Mouse (Mus musculus) liver, embryonic 12.5 days (tissue): ENCODE measurements around the gene Chmp3. TPM values are rescaled to one million over a fixed set of nuclear protein-coding genes. Genes with fewer than 3 reads are reported as not detected.
A peak's percentile ranks its signal among the peaks of the same experiment; 100 is the strongest.

Source experiments
- ATAC-seq: fragments of 200-750 bp; cut with Nextera tagmentation; 2 replicates; pipeline ENCODE4 v1.8.0; 2017; ENCODE audit warnings: moderate number of reproducible peaks, mild to moderate bottlenecking, moderate library complexity
- H3K27ac ChIP-seq: fragments of 300-500 bp; sonication (generic); 2 replicates; pipeline ENCODE4 v1.5.1; 2016; ENCODE audit warnings: mild to moderate bottlenecking
- H3K27me3 ChIP-seq: fragments of 300-500 bp; sonication (generic); replicated peaks from 2 replicates; pipeline ENCODE4 v1.6.1; 2016; ENCODE audit warnings: mild to moderate bottlenecking, moderate library complexity
- H3K36me3 ChIP-seq: fragments of 300-500 bp; sonication (generic); 2 replicates; pipeline ENCODE4 v1.6.1; 2016; ENCODE audit warnings: mild to moderate bottlenecking, moderate library complexity
- H3K4me1 ChIP-seq: fragments of 300-500 bp; sonication (generic); 2 replicates; pipeline ENCODE4 v1.6.1; 2016
- H3K4me2 ChIP-seq: fragments of 300-500 bp; sonication (generic); 2 replicates; pipeline ENCODE4 v1.6.1; 2016; ENCODE audit warnings: mild to moderate bottlenecking, moderate library complexity
- H3K4me3 ChIP-seq: fragments of 300-500 bp; sonication (generic); 2 replicates; pipeline ENCODE4 v1.5.1; 2016; ENCODE audit warnings: mild to moderate bottlenecking, moderate library complexity
- H3K9ac ChIP-seq: fragments of 300-500 bp; sonication (generic); 2 replicates; pipeline ENCODE4 v1.6.1; 2016; ENCODE audit warnings: mild to moderate bottlenecking, moderate library complexity
- H3K9me3 ChIP-seq: fragments of 300-500 bp; sonication (generic); replicated peaks from 2 replicates; pipeline ENCODE4 v1.6.1; 2016; ENCODE audit warnings: mild to moderate bottlenecking, moderate library complexity
- WGBS: fragments of 180-500 bp; shearing (Covaris S2); methylation state at CpG from one replicate; pipeline ENCODE4 v1.1.7; 2016; ENCODE audit not compliant: insufficient replicate concordance; 5-methylcytosine and 5-hydroxymethylcytosine counted together
- polyA plus RNA-seq: library from polyadenylated mRNA; unstranded; fragments of >200 nt; fragmentation: Nextera tagmentation; extraction: Ambion mirVana; gene quantifications from 2 replicates; pipeline ENCODE4 v1.2.1, GENCODE M21; 2016

Chmp3 gene
- polyA plus RNA-seq: 39.5 and 41.5 TPM in 2 replicates

DNA sequence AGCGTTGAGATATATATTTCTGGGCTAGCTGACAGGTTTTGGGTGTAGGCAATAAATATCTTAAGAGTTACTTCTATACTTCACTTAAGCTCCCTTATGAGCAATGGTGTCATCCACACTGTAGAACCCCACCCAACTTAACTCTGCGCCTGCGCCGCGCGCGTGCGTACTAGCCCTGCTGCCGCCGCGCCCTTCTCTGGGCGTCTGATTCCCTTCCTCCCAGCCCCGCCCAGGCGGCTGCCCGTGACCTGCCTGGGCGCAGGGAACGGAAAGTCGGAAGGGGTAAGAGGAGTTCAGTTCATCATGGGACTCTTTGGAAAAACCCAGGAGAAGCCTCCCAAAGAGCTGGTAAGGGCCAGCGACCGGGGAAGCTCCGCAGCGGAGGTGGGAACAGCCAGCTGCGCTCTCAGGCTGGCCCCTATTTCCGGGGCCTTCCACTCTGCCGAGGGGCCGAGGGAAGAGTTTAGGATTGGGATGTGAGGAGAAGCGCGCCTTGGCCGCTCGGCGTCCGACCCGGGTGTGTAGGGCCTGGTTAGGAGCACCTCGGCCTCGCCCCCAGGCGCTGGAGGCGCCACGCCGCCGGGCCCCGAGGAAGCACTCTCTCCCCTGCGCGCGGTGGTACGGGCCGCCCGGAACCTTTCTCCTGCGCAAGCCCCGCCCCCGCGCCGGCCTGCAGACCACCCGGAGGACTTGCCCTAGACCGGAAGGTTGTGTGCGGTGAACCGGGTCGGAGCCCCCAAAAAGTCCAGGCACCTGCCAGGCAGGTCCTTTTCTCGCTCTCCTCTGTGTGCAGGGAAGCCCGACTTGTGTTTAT is at the start of gene Chmp3:
Gene Chmp3, plus strand, starts transcription at position 112 of the 814 bp plus-strand sequence.
- peak within 1 kb of the TSS; percentile 72 for H3K4me2 ChIP-seq
- under 1% methylated on average over 59 of the region's 59 CpGs for WGBS
- H3K27ac ChIP-seq: peak within 1 kb of the TSS; percentile 93
- H3K27me3 ChIP-seq: peaks cover 5% of the 10 kb centered on the region; the same call in 1 of the 2 replicates
- H3K9ac ChIP-seq: peak within 1 kb of the TSS; percentile 93
- peak within 1 kb of the TSS; percentile 83 for H3K4me3 ChIP-seq
- H3K9me3 ChIP-seq: no peaks in the 10 kb centered on the region
- peaks cover 3% of the 10 kb centered on the region; the same call in 1 of the 2 replicates for H3K36me3 ChIP-seq
- peak; percentile 99 for ATAC-seq
- H3K4me1 ChIP-seq: peaks cover 23% of the 10 kb centered on the region

DNA sequence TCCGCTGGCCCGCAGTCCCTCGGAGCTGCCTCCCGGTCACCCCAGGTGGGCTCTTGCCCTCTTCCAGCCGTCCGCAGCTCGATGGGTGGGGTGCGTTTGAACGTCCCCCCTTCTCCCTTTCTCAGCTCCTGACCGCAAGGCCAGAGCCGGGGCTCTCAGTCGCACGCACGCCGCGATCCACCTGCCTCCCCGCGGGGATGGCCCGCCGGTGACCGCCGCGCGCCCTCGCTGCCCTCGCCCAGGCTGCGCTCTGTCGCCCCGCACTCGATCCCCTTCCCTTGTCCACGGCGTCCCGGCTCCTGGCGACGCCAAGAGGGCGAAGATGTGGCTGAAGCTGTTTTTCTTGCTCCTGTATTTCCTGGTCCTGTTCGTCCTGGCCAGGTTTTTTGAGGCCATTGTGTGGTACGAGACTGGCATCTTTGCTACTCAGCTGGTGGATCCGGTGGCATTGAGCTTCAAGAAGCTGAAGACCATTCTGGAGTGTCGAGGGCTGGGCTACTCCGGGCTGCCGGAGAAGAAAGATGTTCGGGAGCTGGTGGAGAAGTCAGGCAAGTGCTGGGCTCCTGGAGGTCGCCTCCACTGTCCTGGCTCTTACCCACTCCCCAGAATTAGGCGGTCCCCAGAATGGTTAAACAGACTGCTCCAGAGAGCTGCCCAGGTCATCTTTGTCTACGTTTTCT is 49.1 kb upstream of the Chmp3 start:
- ATAC-seq: peak; percentile 57
- Histone ChIP-seq H3K27ac (peak overlapping the region; percentile 92), H3K9me3 (no peaks in the 10 kb centered on the region), H3K27me3 (0 out of 2 replicates have a peak, but pooled peaks cover 7% of the 10 kb centered on the region), H3K9ac (peak overlapping the region; percentile 95), H3K4me1 (peaks cover 27% of the 10 kb centered on the region), H3K4me3 (peak overlapping the region; percentile 89), H3K36me3 (peaks cover 13% of the 10 kb centered on the region), H3K4me2 (peak overlapping the region; percentile 97)
- WGBS: under 1% methylated on average over 45 of the region's 46 CpGs

DNA sequence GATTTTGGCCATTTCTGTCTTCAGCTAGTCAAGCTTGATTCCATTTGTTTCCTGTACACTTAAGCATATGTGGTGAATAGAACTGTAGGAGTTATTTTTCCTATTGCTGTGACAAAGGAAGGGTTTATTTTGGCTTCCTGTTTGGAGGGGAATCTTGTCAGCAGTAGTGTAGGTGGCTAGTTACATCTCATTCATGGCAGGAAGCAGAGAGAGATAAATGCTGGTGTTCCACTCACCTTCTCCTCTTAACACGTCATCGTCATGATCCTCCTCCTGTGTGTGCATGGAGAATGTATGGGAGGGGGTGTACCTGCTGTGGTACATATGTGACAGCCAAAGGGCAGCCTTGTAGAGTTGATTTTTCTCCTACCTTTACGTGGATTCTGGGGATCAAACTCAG is 43.0 kb upstream of the Chmp3 start:
- no peak for ATAC-seq

DNA sequence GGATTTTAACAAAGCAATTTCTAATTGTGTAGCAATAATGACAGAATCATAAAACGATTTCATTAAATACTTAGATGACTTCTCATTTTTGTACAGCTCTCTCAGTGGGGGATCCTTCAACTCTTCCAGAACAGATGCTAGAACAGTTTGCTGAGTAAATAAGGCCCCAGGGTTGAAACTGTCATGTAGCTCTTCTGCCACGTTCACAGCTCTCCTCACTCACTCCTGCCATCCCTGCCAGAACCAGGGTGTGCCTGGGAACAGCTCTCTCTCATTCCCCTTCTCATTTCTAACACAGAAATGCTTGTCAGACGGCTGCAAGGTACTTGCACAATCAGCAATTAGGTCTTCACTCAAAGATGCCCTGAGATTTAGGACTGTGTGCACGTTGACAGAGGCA is 40.6 kb upstream of the Chmp3 start:
- Histone ChIP-seq H3K36me3 (peaks cover 11% of the 10 kb centered on the region; the same call in 1 of the 2 replicates), H3K9me3 (no peaks in the 10 kb centered on the region), H3K27me3 (no peaks in the 10 kb centered on the region), H3K27ac (no peak overlapping the region), H3K4me1 (peaks cover 6% of the 10 kb centered on the region; the same call in 1 of the 2 replicates), H3K9ac (no peak overlapping the region), H3K4me3 (no peak overlapping the region), H3K4me2 (no peak overlapping the region)
- 59% methylated on average over 4 of the region's 4 CpGs for WGBS
- no peak for ATAC-seq

More for the DNA sequence above, 43.0 kb upstream of the Chmp3 start:
- Histone ChIP-seq H3K27ac (no peak overlapping the region), H3K36me3 (peaks cover 15% of the 10 kb centered on the region), H3K9me3 (no peaks in the 10 kb centered on the region), H3K4me2 (no peak overlapping the region), H3K4me1 (peaks cover 17% of the 10 kb centered on the region), H3K4me3 (no peak overlapping the region), H3K9ac (no peak overlapping the region), H3K27me3 (no peaks in the 10 kb centered on the region)
- 63% methylated on average over 3 of the region's 3 CpGs for WGBS

DNA sequence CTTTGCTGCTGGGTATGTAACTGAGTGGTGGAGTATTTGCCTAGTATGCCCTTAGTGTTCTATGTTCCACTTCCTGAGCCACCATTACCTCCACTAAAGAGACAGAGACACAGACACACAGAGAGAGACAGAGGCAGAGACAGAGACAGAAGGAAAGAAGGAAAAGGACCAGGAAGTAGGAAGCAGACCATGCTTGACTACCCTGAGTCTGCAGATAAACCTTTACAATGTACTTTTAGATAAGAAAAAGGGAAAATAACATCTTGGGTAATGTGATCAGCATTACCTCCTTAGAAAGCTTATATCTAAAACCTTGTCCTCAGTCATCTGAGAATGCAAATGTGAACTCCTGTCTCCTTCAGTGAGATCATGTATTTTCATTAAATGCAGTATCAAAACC is 39.9 kb upstream of the Chmp3 start:
- Histone ChIP-seq H3K9ac (no peak overlapping the region), H3K9me3 (no peaks in the 10 kb centered on the region), H3K36me3 (peaks cover 15% of the 10 kb centered on the region), H3K4me2 (no peak overlapping the region), H3K4me3 (no peak overlapping the region), H3K4me1 (peaks cover 6% of the 10 kb centered on the region; the same call in 1 of the 2 replicates), H3K27ac (no peak overlapping the region), H3K27me3 (no peaks in the 10 kb centered on the region)
- no peak for ATAC-seq

DNA sequence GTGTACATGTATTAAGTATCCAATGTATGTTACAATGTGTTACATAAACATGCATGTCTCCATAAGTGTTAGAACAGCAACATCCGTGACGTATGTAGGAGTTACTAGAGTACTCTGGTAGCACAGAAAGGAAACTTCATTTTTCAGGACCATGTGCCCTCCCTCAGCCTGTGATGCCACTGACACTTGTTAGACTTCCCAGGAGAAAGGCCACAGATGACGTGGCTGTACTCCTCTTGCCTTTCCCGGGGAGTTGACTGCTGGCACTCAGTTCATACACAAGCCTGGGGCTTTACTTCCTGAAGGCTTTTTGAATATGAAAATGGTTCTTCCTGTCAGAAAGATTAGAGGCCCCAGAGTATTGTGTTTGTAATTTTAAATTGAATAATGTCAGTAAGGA is 39.5 kb upstream of the Chmp3 start:
- Histone ChIP-seq H3K9me3 (no peaks in the 10 kb centered on the region), H3K9ac (no peak overlapping the region), H3K4me2 (no peak overlapping the region), H3K4me3 (no peak overlapping the region), H3K27me3 (no peaks in the 10 kb centered on the region), H3K4me1 (peaks cover 6% of the 10 kb centered on the region; the same call in 1 of the 2 replicates), H3K27ac (no peak overlapping the region), H3K36me3 (peaks cover 20% of the 10 kb centered on the region)
- 75% methylated on average over 4 of the region's 4 CpGs for WGBS
- no peak for ATAC-seq

DNA sequence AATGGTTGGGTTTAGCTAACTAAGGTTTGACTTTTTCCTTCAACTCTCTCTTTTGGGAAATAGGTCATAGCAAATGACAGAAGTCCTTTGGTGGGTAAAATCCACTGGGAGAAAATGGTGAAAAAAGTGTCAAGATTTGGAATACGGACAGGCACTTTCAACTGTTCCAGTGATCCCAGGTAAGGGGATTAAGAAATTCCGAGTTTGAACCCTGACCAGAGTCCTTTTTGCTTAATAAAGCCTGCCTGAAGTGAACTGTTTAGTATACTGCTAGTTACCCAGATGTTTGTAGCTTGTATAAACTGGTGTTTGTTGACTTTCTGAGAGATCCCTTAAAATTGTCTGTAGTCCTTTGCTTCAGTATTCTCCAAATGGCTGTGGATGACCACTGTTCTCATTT is 37.9 kb upstream of the Chmp3 start:
- peaks cover 30% of the 10 kb centered on the region for H3K36me3 ChIP-seq
- no peak overlapping the region for H3K9ac ChIP-seq
- peaks cover 2% of the 10 kb centered on the region; the same call in 1 of the 2 replicates for H3K4me1 ChIP-seq
- no peak overlapping the region for H3K4me3 ChIP-seq
- H3K27ac ChIP-seq: no peak overlapping the region
- ATAC-seq: no peak
- WGBS: 70% methylated on average over 2 of the region's 2 CpGs
- H3K4me2 ChIP-seq: no peak overlapping the region
- no peaks in the 10 kb centered on the region for H3K9me3 ChIP-seq
- no peaks in the 10 kb centered on the region for H3K27me3 ChIP-seq

DNA sequence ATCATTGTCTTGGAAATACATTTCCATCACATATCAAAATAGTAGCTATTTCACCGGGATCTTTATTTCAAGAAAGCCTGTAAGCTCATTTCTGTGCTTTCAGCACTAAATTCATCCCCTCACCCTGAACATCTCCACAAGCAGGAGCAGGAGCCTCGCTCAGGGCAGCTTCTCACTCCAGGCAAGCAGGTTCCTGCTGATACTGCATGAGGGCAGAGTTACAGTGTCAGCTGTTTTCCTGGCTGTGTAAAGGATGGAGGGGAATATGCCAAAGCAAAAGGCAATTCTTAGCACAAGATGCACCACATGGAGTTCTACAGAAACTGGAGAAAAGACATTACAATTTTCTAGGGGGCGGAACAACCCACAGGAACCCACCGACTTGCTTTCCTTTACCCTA is 24.1 kb upstream of the Chmp3 start:
- Histone ChIP-seq H3K27me3 (no peaks in the 10 kb centered on the region), H3K9me3 (no peaks in the 10 kb centered on the region), H3K4me2 (no peak overlapping the region), H3K4me1 (no peaks in the 10 kb centered on the region), H3K9ac (no peak overlapping the region), H3K36me3 (no peaks in the 10 kb centered on the region), H3K27ac (no peak overlapping the region), H3K4me3 (no peak overlapping the region)
- ATAC-seq: no peak
- 74% methylated on average over 4 of the region's 4 CpGs for WGBS

DNA sequence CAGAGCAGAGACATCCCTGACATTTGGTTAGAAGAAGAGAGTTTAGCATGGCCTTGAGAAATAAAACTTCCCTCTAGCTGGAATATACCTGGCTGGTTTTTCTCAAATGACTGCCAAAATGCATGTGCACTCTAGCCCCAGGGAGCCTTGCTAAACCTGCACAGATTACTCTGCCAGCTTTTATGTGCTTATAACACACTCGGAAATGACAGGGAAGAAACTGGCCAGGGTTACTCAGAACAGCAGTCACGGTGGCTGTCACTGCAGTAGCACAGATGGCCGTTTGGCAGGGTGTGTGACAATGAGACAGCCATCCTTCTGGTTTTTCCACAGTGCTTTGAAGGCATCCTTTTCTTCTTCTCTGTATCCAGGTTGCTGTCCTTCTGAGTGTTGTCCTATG is 18.0 kb upstream of the Chmp3 start:
- no peak overlapping the region for H3K27ac ChIP-seq
- H3K9ac ChIP-seq: no peak overlapping the region
- no peak for ATAC-seq
- no peaks in the 10 kb centered on the region for H3K36me3 ChIP-seq
- H3K4me3 ChIP-seq: no peak overlapping the region
- H3K4me1 ChIP-seq: no peaks in the 10 kb centered on the region
- 52% methylated on average over 3 of the region's 3 CpGs for WGBS
- peaks cover 8% of the 10 kb centered on the region; the same call in 1 of the 2 replicates for H3K27me3 ChIP-seq
- H3K4me2 ChIP-seq: no peak overlapping the region
- no peaks in the 10 kb centered on the region for H3K9me3 ChIP-seq

DNA sequence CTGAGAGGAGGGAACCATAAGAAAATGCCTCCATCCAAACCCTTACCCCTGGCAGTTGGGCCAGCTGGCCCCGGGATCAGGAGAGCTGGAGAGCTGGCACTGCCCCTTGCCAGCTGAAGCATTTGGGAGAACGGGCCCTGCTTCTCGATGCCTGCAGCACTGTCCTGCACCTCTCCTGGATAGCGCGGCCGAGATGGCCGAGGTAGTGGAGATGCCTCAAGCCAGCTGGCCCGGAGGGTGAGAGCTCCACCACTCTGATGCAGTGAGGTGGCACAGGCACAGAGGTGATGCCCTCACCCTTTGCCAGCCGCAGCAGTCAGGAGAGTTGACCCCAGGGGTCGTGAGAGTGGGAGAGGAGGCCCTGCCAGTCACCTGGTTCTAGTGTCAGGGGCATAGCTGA is 16.5 kb upstream of the Chmp3 start:
- no peak for ATAC-seq
- Histone ChIP-seq H3K4me2 (no peak overlapping the region), H3K4me3 (no peak overlapping the region), H3K9ac (no peak overlapping the region), H3K9me3 (no peaks in the 10 kb centered on the region), H3K27ac (no peak overlapping the region), H3K27me3 (peaks cover 8% of the 10 kb centered on the region; the same call in 1 of the 2 replicates), H3K36me3 (no peaks in the 10 kb centered on the region), H3K4me1 (no peaks in the 10 kb centered on the region)
- WGBS: 78% methylated on average over 10 of the region's 10 CpGs

DNA sequence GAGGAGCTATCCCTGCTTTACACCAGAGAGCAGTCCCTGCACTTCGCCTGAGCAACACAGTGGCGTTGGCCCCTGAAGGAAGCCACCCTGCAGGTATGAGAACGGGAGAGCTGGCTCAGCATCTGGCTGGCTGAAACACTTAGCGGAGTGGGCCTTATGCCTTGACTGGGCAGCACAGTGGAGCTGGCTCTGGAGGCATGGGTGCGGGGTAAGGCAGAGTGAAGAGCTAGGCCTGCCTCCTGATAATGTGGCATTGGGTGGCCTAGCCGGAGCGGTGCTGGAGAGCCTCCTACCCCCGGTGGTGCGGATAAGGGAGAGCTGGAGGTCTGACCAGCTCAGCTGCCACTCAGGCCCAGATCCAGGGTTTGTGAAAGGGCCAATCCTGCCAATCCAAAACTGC is 15.8 kb upstream of the Chmp3 start:
- Histone ChIP-seq H3K4me2 (no peak overlapping the region), H3K27ac (no peak overlapping the region), H3K27me3 (peaks cover 8% of the 10 kb centered on the region; the same call in 1 of the 2 replicates), H3K9me3 (no peaks in the 10 kb centered on the region), H3K4me1 (no peaks in the 10 kb centered on the region), H3K4me3 (no peak overlapping the region), H3K9ac (no peak overlapping the region), H3K36me3 (no peaks in the 10 kb centered on the region)
- WGBS: 80% methylated on average over 9 of the region's 9 CpGs
- no peak for ATAC-seq

DNA sequence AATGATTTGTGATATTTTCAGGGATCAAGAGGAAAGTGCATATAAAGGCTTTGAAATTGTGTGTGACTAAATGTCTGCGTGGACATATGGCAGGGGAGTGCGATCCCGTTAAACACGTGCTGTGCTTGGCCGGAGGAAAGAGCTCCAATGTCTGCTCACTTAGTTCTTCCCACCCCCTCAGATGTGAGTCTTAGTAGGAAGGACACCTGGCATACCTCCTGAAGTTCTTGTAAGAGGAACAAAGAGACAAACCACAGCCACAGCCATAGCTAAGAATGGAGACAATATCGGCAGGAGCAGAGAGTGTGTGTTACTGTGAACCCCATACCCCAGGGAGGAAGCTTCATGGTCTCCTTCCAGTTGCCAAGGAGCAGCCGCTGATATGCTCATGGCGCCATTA is 13.4 kb upstream of the Chmp3 start:
- no peaks in the 10 kb centered on the region for H3K36me3 ChIP-seq
- no peak overlapping the region for H3K9ac ChIP-seq
- WGBS: 72% methylated on average over 8 of the region's 8 CpGs
- H3K4me3 ChIP-seq: no peak overlapping the region
- ATAC-seq: no peak
- no peaks in the 10 kb centered on the region for H3K9me3 ChIP-seq
- no peak overlapping the region for H3K27ac ChIP-seq
- no peaks in the 10 kb centered on the region for H3K4me1 ChIP-seq
- H3K27me3 ChIP-seq: peaks cover 8% of the 10 kb centered on the region; the same call in 1 of the 2 replicates
- H3K4me2 ChIP-seq: no peak overlapping the region
